Mouse (Mus musculus) heart, embryonic 12.5 days (tissue): ENCODE measurements around the gene Wars2. TPM values are rescaled to one million over a fixed set of nuclear protein-coding genes. Genes with fewer than 3 reads are reported as not detected.

Source experiments
- ATAC-seq: fragments of 200-750 bp; cut with Nextera tagmentation; 2 replicates; pipeline ENCODE4 v1.8.0; 2017; ENCODE audit warnings: moderate TSS enrichment, moderate library complexity; ENCODE audit not compliant: insufficient number of reproducible peaks, low FRiP score
- H3K27ac ChIP-seq: fragments of 300-500 bp; sonication (generic); 2 replicates; pipeline ENCODE4 v1.5.1; 2016; ENCODE audit warnings: mild to moderate bottlenecking, moderate library complexity; ENCODE audit not compliant: poor library complexity, severe bottlenecking
- H3K27me3 ChIP-seq: fragments of 300-500 bp; sonication (generic); replicated peaks from 2 replicates; pipeline ENCODE4 v1.6.1; 2016; ENCODE audit warnings: mild to moderate bottlenecking, moderate library complexity
- H3K36me3 ChIP-seq: fragments of 300-500 bp; sonication (generic); 2 replicates; pipeline ENCODE4 v1.6.1; 2016; ENCODE audit warnings: mild to moderate bottlenecking, moderate library complexity
- H3K4me1 ChIP-seq: fragments of 300-500 bp; sonication (generic); replicated peaks from 2 replicates; pipeline ENCODE4 v1.6.1; 2016; ENCODE audit warnings: mild to moderate bottlenecking
- H3K4me2 ChIP-seq: fragments of 300-500 bp; sonication (generic); 2 replicates; pipeline ENCODE4 v1.6.1; 2016; ENCODE audit warnings: mild to moderate bottlenecking, moderate library complexity
- H3K4me3 ChIP-seq: fragments of 300-500 bp; sonication (generic); 2 replicates; pipeline ENCODE4 v1.5.1; 2016; ENCODE audit warnings: mild to moderate bottlenecking
- H3K9ac ChIP-seq: fragments of 300-500 bp; sonication (generic); 2 replicates; pipeline ENCODE4 v1.6.1; 2016; ENCODE audit warnings: mild to moderate bottlenecking, moderate library complexity
- H3K9me3 ChIP-seq: fragments of 300-500 bp; sonication (generic); replicated peaks from 2 replicates; pipeline ENCODE4 v1.6.1; 2016; ENCODE audit warnings: mild to moderate bottlenecking, moderate library complexity
- WGBS: fragments of 180-500 bp; shearing (Covaris S2); methylation state at CpG from one replicate; pipeline ENCODE4 v1.1.7; 2016; 5-methylcytosine and 5-hydroxymethylcytosine counted together
- polyA plus RNA-seq: library from polyadenylated mRNA; unstranded; fragments of >200 nt; fragmentation: Nextera tagmentation; extraction: Ambion mirVana; gene quantifications from 2 replicates; pipeline ENCODE4 v1.2.1, GENCODE M21; 2016

Gene Wars2
- 8.5 and 9.1 TPM in 2 replicates for polyA plus RNA-seq

GRCm38 (mm10) chr3:99140940-99141854, at the start of gene Wars2:
Gene Wars2, plus strand, starts transcription at chr3:99141068.
- Histone ChIP-seq H3K36me3 (no peaks in the 10 kb centered on the region), H3K27me3 (no peaks in the 10 kb centered on the region), H3K4me2 (peak within 1 kb of the TSS; percentile 80), H3K27ac (peak within 1 kb of the TSS; percentile 91), H3K9me3 (no peaks in the 10 kb centered on the region), H3K4me1 (peaks cover 4% of the 10 kb centered on the region; the same call in 1 of the 2 replicates), H3K4me3 (peak within 1 kb of the TSS; percentile 52), H3K9ac (peak within 1 kb of the TSS; percentile 66)
- ATAC-seq: peak; percentile 99
- under 1% methylated on average over 57 of the region's 57 CpGs for WGBS

- no peak overlapping the region for H3K4me2 ChIP-seq
- no peaks in the 10 kb centered on the region for H3K36me3 ChIP-seq
- no peaks in the 10 kb centered on the region for H3K4me1 ChIP-seq
- no peak overlapping the region for H3K27ac ChIP-seq
- no peak for ATAC-seq
- no peaks in the 10 kb centered on the region for H3K27me3 ChIP-seq
- no peaks in the 10 kb centered on the region for H3K9me3 ChIP-seq
- H3K4me3 ChIP-seq: no peak overlapping the region
- WGBS: 64% methylated on average over 3 of the region's 3 CpGs
- no peak overlapping the region for H3K9ac ChIP-seq
These were observed 44.1 kb upstream of the Wars2 start for GRCm38 (mm10) chr3:99096816-99097215.

- no peak overlapping the region for H3K9ac ChIP-seq
- H3K9me3 ChIP-seq: no peaks in the 10 kb centered on the region
- H3K36me3 ChIP-seq: no peaks in the 10 kb centered on the region
- no peak overlapping the region for H3K4me2 ChIP-seq
- 59% methylated on average over 9 of the region's 9 CpGs for WGBS
- H3K27me3 ChIP-seq: no peaks in the 10 kb centered on the region
- H3K4me3 ChIP-seq: no peak overlapping the region
- H3K27ac ChIP-seq: no peak overlapping the region
- H3K4me1 ChIP-seq: no peaks in the 10 kb centered on the region
- no peak for ATAC-seq
These were observed 30.3 kb upstream of the Wars2 start for GRCm38 (mm10) chr3:99110353-99111213.

- Histone ChIP-seq H3K27me3 (no peaks in the 10 kb centered on the region), H3K9ac (no peak overlapping the region), H3K4me2 (no peak overlapping the region), H3K4me1 (no peaks in the 10 kb centered on the region), H3K4me3 (no peak overlapping the region), H3K27ac (no peak overlapping the region), H3K36me3 (no peaks in the 10 kb centered on the region), H3K9me3 (no peaks in the 10 kb centered on the region)
- 79% methylated on average over 5 of the region's 5 CpGs for WGBS
- no peak for ATAC-seq
These were observed 29.7 kb upstream of the Wars2 start for GRCm38 (mm10) chr3:99111214-99111608.

- ATAC-seq: no peak
- Histone ChIP-seq H3K9me3 (no peaks in the 10 kb centered on the region), H3K9ac (no peak overlapping the region), H3K36me3 (no peaks in the 10 kb centered on the region), H3K27me3 (no peaks in the 10 kb centered on the region), H3K27ac (no peak overlapping the region), H3K4me2 (no peak overlapping the region), H3K4me3 (no peak overlapping the region), H3K4me1 (no peaks in the 10 kb centered on the region)
- 72% methylated on average over 7 of the region's 7 CpGs for WGBS
These were observed 27.5 kb upstream of the Wars2 start for GRCm38 (mm10) chr3:99113266-99113837.

- Histone ChIP-seq H3K4me3 (no peak overlapping the region), H3K9me3 (no peaks in the 10 kb centered on the region), H3K9ac (no peak overlapping the region), H3K4me1 (no peaks in the 10 kb centered on the region), H3K4me2 (no peak overlapping the region), H3K36me3 (no peaks in the 10 kb centered on the region), H3K27me3 (no peaks in the 10 kb centered on the region), H3K27ac (no peak overlapping the region)
- no peak for ATAC-seq
- WGBS: 23% methylated on average over 2 of the region's 2 CpGs
These were observed 19.9 kb upstream of the Wars2 start for GRCm38 (mm10) chr3:99120942-99121341.

GRCm38 (mm10) chr3:99130521-99130920, 10.3 kb upstream of the Wars2 start:
- Histone ChIP-seq H3K9me3 (no peaks in the 10 kb centered on the region), H3K9ac (no peak overlapping the region), H3K4me2 (no peak overlapping the region), H3K4me3 (no peak overlapping the region), H3K36me3 (no peaks in the 10 kb centered on the region), H3K4me1 (no peaks in the 10 kb centered on the region), H3K27me3 (0 out of 2 replicates have a peak, but pooled peaks cover 7% of the 10 kb centered on the region), H3K27ac (no peak overlapping the region)
- ATAC-seq: no peak
- WGBS: 83% methylated on average over 1 of the region's 1 CpGs

GRCm38 (mm10) chr3:99131973-99132372, 8.9 kb upstream of the Wars2 start:
- Histone ChIP-seq H3K36me3 (no peaks in the 10 kb centered on the region), H3K27ac (no peak overlapping the region), H3K27me3 (0 out of 2 replicates have a peak, but pooled peaks cover 7% of the 10 kb centered on the region), H3K9ac (no peak overlapping the region), H3K4me2 (no peak overlapping the region), H3K4me1 (no peaks in the 10 kb centered on the region), H3K4me3 (no peak overlapping the region), H3K9me3 (no peaks in the 10 kb centered on the region)
- no peak for ATAC-seq
- 82% methylated on average over 4 of the region's 4 CpGs for WGBS

GRCm38 (mm10) chr3:99133913-99134312, 7.0 kb upstream of the Wars2 start:
- ATAC-seq: no peak
- no peak overlapping the region for H3K27ac ChIP-seq
- no peak overlapping the region for H3K4me3 ChIP-seq
- H3K27me3 ChIP-seq: no peaks in the 10 kb centered on the region
- no peak overlapping the region for H3K4me2 ChIP-seq
- H3K9ac ChIP-seq: no peak overlapping the region
- H3K4me1 ChIP-seq: no peaks in the 10 kb centered on the region
- WGBS: 89% methylated on average over 4 of the region's 4 CpGs
- no peaks in the 10 kb centered on the region for H3K36me3 ChIP-seq
- no peaks in the 10 kb centered on the region for H3K9me3 ChIP-seq

GRCm38 (mm10) chr3:99147886-99148285, 7.0 kb downstream of the Wars2 start:
- WGBS: 64% methylated on average over 3 of the region's 3 CpGs

GRCm38 (mm10) chr3:99149035-99149434, 8.2 kb downstream of the Wars2 start:
- Histone ChIP-seq H3K27ac (no peak overlapping the region), H3K9ac (no peak overlapping the region), H3K4me2 (no peak overlapping the region), H3K4me1 (no peaks in the 10 kb centered on the region), H3K9me3 (no peaks in the 10 kb centered on the region), H3K36me3 (no peaks in the 10 kb centered on the region), H3K4me3 (no peak overlapping the region), H3K27me3 (no peaks in the 10 kb centered on the region)
- 52% methylated on average over 3 of the region's 3 CpGs for WGBS
- ATAC-seq: no peak

More at GRCm38 (mm10) chr3:99147886-99148285, 7.0 kb downstream of the Wars2 start:
- H3K4me3 ChIP-seq: no peak overlapping the region
- H3K27me3 ChIP-seq: no peaks in the 10 kb centered on the region
- ATAC-seq: no peak
- H3K9me3 ChIP-seq: no peaks in the 10 kb centered on the region
- H3K4me2 ChIP-seq: no peak overlapping the region
- no peaks in the 10 kb centered on the region for H3K4me1 ChIP-seq
- no peak overlapping the region for H3K27ac ChIP-seq
- H3K36me3 ChIP-seq: no peaks in the 10 kb centered on the region
- H3K9ac ChIP-seq: no peak overlapping the region
